Mouse (Mus musculus) cerebellum, adult 9-11 months (tissue): Measurements from ENCODE around the gene Clec3b.
A peak's percentile ranks its signal among the peaks of the same experiment; 100 is the strongest.

ENCODE experiments used
- DNase-seq: peaks from one replicate; pipeline ENCODE4 v3.0.0; 2022

Clec3b gene

GRCm38 (mm10) chr9:123150241-123151020 is at the start of gene Clec3b:
Gene Clec3b, plus strand, starts transcription at chr9:123150946.
- DNase-seq, result peak; percentile 17

- no peak for DNase-seq
Measured at GRCm38 (mm10) chr9:123103425-123103824, 47.3 kb upstream of the Clec3b start.

- no peak for DNase-seq
Measured at GRCm38 (mm10) chr9:123104362-123104761, 46.4 kb upstream of the Clec3b start.

- no peak for DNase-seq
Measured at GRCm38 (mm10) chr9:123107186-123107585, 43.6 kb upstream of the Clec3b start.

GRCm38 (mm10) chr9:123109188-123109587 is 41.6 kb upstream of the Clec3b start:
- DNase-seq, result no peak

- no peak for DNase-seq
Measured at GRCm38 (mm10) chr9:123111751-123112221, 39.0 kb upstream of the Clec3b start.

GRCm38 (mm10) chr9:123112805-123113521 is 37.8 kb upstream of the Clec3b start, which contains the start of the genes Zdhhc3 and Exosc7:
Gene Zdhhc3, minus strand, starts transcription at chr9:123113205.
Gene Exosc7, plus strand, starts transcription at chr9:123113215.
- peak; percentile 91 for DNase-seq

GRCm38 (mm10) chr9:123113931-123114330 is 36.8 kb upstream of the Clec3b start:
- DNase-seq, result peak; percentile 20

GRCm38 (mm10) chr9:123115566-123115965 is 35.2 kb upstream of the Clec3b start:
- DNase-seq, result no peak

GRCm38 (mm10) chr9:123123017-123123416 is 27.7 kb upstream of the Clec3b start:
- no peak for DNase-seq

GRCm38 (mm10) chr9:123123571-123124412 is 27.0 kb upstream of the Clec3b start:
- no peak for DNase-seq

- DNase-seq, result no peak
Measured at GRCm38 (mm10) chr9:123124413-123124981, 26.2 kb upstream of the Clec3b start.

GRCm38 (mm10) chr9:123127663-123128062 is 23.1 kb upstream of the Clec3b start:
- no peak for DNase-seq

- DNase-seq, result no peak
Measured at GRCm38 (mm10) chr9:123132994-123133393, 17.8 kb upstream of the Clec3b start.

GRCm38 (mm10) chr9:123136953-123137682 is 13.6 kb upstream of the Clec3b start:
- DNase-seq, result no peak

GRCm38 (mm10) chr9:123138891-123139474 is 11.8 kb upstream of the Clec3b start:
- DNase-seq, result no peak

GRCm38 (mm10) chr9:123139887-123140614 is 10.7 kb upstream of the Clec3b start:
- DNase-seq, result no peak

- no peak for DNase-seq
Measured at GRCm38 (mm10) chr9:123148430-123148829, 2.3 kb upstream of the Clec3b start.

- DNase-seq, result no peak
Measured at GRCm38 (mm10) chr9:123151561-123151960, 815 bp downstream of the Clec3b start.

- no peak for DNase-seq
Measured at GRCm38 (mm10) chr9:123152026-123152425, 1.3 kb downstream of the Clec3b start.

GRCm38 (mm10) chr9:123153121-123153520 is 2.4 kb downstream of the Clec3b start:
- DNase-seq, result no peak
